ENCODE assay signal across 22 mouse cellular contexts in genomic region chr3:129953296-129953695, GRCm38 (mm10).
"Had no signal": no experiment of that assay in that cellular context is flagged by ENCODE, and none has a peak within 500 bp of the region (broad histone marks: within the 10 kb centered on the region; RNA-seq: fewer than 3 reads in every experiment).

No protein-coding gene starts in this region.

- H3K4me1 ChIP-seq: kidney, embryonic 15.5 days; limb, embryonic 15.5 days; megakaryocyte, embryonic 14.5 days; midbrain, embryonic 10.5 days; midbrain, embryonic 13.5 days had no signal

- H3K36me3 ChIP-seq: kidney, embryonic 15.5 days; limb, embryonic 12.5 days; limb, embryonic 15.5 days; midbrain, embryonic 10.5 days; midbrain, embryonic 13.5 days had no signal

- H3K4me2 ChIP-seq: kidney, embryonic 15.5 days; limb, embryonic 12.5 days; limb, embryonic 15.5 days; liver, embryonic 11.5 days; lung, embryonic 14.5 days; midbrain, embryonic 13.5 days had no signal

- H3K4me3 ChIP-seq: kidney, embryonic 15.5 days; left cerebral cortex, adult 2 months; limb, embryonic 12.5 days; limb, embryonic 15.5 days; megakaryocyte, embryonic 14.5 days; midbrain, embryonic 10.5 days; midbrain, embryonic 13.5 days had no signal

- H3K27me3 ChIP-seq: limb, embryonic 12.5 days; limb, embryonic 15.5 days; midbrain, embryonic 13.5 days had no signal

- ATAC-seq: liver, postnatal 0 days; lung, postnatal 0 days; midbrain, embryonic 13.5 days; midbrain, embryonic 16.5 days had no signal

- H3K9me3 ChIP-seq: kidney, embryonic 15.5 days; limb, embryonic 12.5 days; limb, embryonic 15.5 days; midbrain, embryonic 10.5 days; midbrain, embryonic 13.5 days had no signal

- H3K9ac ChIP-seq: kidney, embryonic 15.5 days; limb, embryonic 12.5 days; limb, embryonic 15.5 days; liver, embryonic 14.5 days; liver, postnatal 0 days; lung, embryonic 14.5 days; midbrain, embryonic 13.5 days had no signal

- H3K27ac ChIP-seq: kidney, embryonic 15.5 days; left cerebral cortex, adult 2 months; limb, embryonic 12.5 days; limb, embryonic 15.5 days; liver, embryonic 14.5 days; midbrain, embryonic 10.5 days; midbrain, embryonic 13.5 days had no signal

- DNase-seq: kidney, adult 8-10 months; kidney, postnatal 10 days; kidney, postnatal 36 days; layer of hippocampus, postnatal 36 days; left cerebral cortex, postnatal 4 days; liver, postnatal 0 days; lung, embryonic 14.5 days; lung, postnatal 4 days; thymus, adult 18-20 months; thymus, postnatal 14 days; thymus, postnatal 4 days had no signal
